Mouse (Mus musculus): ENCODE measurements around the gene Kif4.

DNA sequence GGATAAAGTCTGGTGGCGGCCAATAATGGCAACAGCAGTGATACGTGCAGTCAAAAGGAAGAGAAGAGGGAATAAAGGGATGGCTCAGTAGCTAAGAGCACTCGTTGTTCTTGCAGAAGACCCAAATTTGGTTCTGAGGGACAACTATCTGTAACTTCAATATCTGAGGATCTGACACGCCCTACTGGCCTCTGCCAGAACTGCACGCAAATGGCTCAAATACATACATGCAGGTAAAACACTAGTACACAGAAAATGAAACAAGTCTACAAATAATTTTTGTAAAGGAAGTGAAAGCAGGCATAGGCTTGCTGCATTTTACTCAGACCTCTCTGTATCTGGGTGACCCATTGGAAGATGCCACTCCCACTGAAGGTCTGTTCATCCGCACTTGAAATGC is 140.3 kb downstream of the Kif4 start:
- no peak for TF ChIP-seq CTCF (IDR thresholded peaks at IDR 0.05; ENCODE audit: low read depth, low read length)
- TF ChIP-seq GATA1 (IDR thresholded peaks at IDR 0.05; ENCODE audit: borderline replicate concordance, low read length) = no peak
- TF ChIP-seq TAL1 (conservative IDR thresholded peaks at IDR 0.05; ENCODE audit: low read depth, low read length) = no peak
